Mouse (Mus musculus): ENCODE data around the gene Fam32a.

DNA sequence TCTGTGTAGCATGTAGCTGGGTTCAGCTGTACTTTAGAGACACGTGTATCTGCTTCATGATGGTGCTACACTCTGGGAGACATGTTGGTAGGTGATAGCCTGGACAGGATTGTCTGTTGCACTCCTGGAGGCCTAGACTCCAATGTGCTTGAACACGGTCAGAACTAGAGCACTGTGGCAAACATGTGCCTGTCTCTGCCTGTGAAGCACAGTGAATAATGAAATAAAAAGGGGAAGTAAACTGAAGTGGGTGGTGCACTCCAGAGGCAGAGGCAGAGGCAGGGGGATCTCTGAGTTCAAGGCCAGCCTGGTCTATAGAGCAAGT lies 29.4 kb upstream of the Fam32a start:
- TF ChIP-seq CTCF (IDR thresholded peaks at IDR 0.05; ENCODE audit: borderline replicate concordance, insufficient read depth, low read length) (no peak), POLR2A (IDR thresholded peaks at IDR 0.05; ENCODE audit: low read depth, low read length) (no peak)
